Mouse (Mus musculus): ENCODE measurements at regions not wholly inside any gene's neighbourhood (a gene's known extent, or its start where the extent isn't known, plus 50 kb on each side); places are given as distances from the start of the nearest gene placed in this dataset.
A peak's percentile ranks its signal among the peaks of the same experiment; 100 is the strongest.

- no peak for DNase-seq (ENCODE audit: low spot score)
These were observed 329.7 kb upstream of the Chrm2 start for GRCm38 (mm10) chr6:36058206-36058605.

DNA sequence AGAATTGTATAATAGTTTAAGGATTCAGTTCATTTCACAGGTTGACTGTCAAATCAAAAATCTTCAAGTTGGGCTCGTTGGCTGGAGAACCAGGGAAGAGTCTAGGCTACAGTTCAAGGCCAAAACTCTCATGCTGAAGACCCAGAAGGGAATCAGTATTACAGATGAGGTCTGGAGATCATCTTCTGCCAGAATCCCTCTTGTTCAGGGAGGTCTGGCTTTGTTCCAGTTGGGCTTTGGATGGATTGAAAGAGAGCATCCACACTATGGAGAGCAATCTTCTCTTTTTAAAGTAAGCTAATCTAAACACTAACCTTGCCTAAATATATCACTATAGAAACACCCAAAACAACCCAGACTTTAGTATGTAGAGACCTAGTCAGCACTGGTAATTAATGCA, 327.5 kb upstream of the Chrm2 start:
- no peak for DNase-seq (ENCODE audit: low spot score)

DNA sequence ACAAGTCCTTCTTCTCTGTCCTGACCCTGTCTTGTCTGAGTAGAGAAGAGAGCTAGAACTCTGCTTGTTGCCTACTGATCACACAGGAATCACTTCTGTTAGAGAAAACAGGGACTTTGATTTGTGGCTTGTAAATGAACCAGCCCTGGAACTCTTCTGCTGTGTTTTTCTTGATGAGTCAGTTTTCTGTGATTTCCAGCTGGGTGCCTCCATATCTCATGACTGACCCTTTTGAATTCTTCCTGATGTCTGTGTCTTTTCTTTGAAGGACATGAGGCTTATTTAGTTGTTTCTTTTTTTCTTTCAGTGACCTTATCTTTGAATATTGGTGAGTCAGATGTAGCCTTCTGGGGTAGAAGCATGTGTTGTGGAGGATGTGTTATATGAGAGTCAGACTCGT, 323.0 kb upstream of the Chrm2 start:
- DNase-seq (ENCODE audit: low spot score), result no peak

DNA sequence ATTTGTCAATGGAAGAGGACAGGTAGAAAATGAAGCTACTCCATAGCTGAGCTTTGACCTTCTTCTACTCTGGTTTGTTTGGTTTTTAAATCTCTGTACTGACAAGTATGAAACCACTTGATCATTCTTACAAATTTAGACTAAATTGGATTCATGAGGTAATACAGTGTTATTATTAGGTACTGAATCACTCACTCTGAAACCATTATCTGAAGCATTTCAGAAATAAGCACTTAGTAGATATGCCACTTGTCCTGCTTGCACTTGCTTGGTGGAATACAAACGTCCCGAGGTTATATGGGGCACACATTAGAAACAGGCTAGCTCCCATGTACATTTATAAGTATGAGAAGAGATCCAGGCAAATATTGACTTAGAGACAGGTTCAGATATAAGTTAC, 319.2 kb upstream of the Chrm2 start:
- no peak for DNase-seq (ENCODE audit: low spot score)

DNA sequence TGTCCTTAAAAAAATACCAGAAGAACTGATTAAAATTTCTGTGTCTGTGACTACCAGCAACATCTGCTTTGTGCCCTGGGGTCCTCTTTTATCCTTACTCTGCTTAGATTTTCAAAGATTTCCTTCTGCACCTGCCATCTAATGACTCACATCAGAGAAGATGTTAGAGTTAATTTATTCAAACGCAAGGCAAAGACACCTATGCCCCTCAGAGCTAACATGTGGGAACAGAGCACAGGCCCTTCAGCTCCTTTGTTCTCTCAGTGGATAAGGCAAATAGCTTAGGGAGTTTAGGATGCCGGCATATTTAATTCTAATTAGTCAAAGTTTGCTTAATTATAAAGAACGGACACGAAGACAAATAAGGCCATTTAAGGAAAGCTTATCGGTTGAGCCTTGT, 308.3 kb upstream of the Chrm2 start:
- DNase-seq (ENCODE audit: low spot score), result no peak

DNA sequence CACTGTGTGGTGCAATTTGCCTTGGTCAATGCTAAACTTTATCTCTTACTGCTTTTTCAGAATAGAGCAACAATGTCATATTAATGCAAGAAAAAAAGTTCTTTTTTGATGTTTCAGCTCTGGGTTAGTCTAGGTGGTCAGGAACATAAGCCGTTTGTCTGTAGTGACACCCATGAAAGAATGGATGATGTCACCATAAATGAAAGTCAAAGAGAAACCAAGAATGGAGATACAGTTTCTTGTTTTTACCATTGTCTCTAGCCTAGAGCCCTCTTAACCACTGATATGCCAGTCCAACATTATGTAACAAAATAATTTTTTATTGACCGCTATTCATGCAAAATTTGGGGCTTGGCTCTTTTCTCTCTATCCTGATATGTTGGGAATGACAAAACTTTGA, 294.3 kb upstream of the Chrm2 start:
- no peak for DNase-seq (ENCODE audit: low spot score)

GRCm38 (mm10) chr6:36094075-36094474, 293.8 kb upstream of the Chrm2 start:
- DNase-seq (ENCODE audit: low spot score), result no peak

DNA sequence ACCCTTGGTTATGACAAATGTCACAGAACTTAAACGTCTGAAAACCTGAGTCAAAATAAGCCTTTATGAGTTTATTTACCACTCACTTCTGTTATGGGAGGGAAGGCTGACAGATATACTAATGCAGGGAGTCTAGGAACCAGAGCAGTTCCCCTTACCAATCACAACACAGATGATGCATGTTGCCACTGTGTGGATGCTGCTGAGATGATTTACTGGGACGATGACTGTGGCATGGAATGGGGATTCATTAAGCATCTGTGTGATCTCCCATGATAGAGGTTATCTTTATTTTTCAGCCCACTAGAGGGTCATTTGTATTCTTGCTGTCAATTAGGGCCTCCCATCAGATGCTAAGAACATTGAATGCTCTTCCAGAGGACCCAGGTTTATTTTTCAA, 290.5 kb upstream of the Chrm2 start:
- DNase-seq (ENCODE audit: low spot score), result no peak

- no peak for DNase-seq (ENCODE audit: low spot score)
These were observed 289.7 kb upstream of the Chrm2 start for GRCm38 (mm10) chr6:36098179-36098578.

GRCm38 (mm10) chr6:36108830-36109229, 279.1 kb upstream of the Chrm2 start:
- no peak for DNase-seq (ENCODE audit: low spot score)

GRCm38 (mm10) chr6:36137223-36137622, 250.7 kb upstream of the Chrm2 start:
- no peak for DNase-seq (ENCODE audit: low spot score)

GRCm38 (mm10) chr6:36147267-36147666, 240.6 kb upstream of the Chrm2 start:
- DNase-seq (ENCODE audit: low spot score), result no peak

DNA sequence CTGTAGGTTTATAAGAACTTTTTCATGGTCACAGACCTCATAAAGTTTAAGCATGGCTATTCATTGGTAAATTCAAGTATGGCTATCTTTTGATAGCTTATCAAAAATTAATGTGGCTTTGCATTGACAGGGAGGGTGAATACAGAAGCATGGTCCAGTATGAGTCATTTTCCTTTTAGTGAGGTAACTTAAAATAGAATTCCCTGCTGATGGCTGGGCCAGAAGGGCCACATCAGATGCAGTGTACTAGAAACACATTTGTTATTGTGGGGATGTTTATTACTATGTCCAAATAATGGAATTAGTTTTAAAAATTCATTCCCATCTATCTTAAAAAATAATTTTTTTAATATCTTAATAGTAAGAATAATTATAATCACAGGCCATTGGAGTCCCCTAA, 213.4 kb upstream of the Chrm2 start:
- DNase-seq (ENCODE audit: low spot score), result no peak

GRCm38 (mm10) chr6:36175112-36175511, 212.8 kb upstream of the Chrm2 start:
- no peak for DNase-seq (ENCODE audit: low spot score)

GRCm38 (mm10) chr6:36179895-36180294, 208.0 kb upstream of the Chrm2 start:
- DNase-seq (ENCODE audit: low spot score), result no peak

- DNase-seq (ENCODE audit: low spot score), result no peak
These were observed 205.2 kb upstream of the Chrm2 start for GRCm38 (mm10) chr6:36182698-36183097.

GRCm38 (mm10) chr6:36206666-36207065, 181.2 kb upstream of the Chrm2 start:
- no peak for DNase-seq (ENCODE audit: low spot score)

DNA sequence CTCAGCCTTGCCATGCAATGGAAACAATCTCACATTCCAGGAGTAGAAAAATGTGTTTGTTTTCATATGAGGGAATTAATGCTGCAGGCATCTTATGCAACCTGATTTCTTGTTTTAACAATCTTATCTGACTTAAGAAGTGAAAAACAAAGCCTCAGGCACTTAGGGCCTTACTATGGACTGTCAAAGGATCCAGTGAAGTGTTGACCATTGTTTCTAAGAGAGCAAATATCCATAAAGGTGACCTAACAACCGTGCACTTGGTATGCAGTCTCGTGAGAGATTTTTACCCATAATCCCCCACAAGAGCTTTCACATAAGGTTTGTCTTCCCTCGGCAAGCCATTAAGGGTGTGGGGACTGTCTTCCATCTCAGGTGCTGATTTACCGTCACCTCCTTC, 166.6 kb upstream of the Chrm2 start:
- no peak for DNase-seq (ENCODE audit: low spot score)

- no peak for DNase-seq (ENCODE audit: low spot score)
These were observed 153.4 kb upstream of the Chrm2 start for GRCm38 (mm10) chr6:36234438-36234837.

- no peak for DNase-seq (ENCODE audit: low spot score)
These were observed 140.9 kb upstream of the Chrm2 start for GRCm38 (mm10) chr6:36247027-36247426.

GRCm38 (mm10) chr6:36248219-36248618, 139.7 kb upstream of the Chrm2 start:
- DNase-seq (ENCODE audit: low spot score), result no peak

DNA sequence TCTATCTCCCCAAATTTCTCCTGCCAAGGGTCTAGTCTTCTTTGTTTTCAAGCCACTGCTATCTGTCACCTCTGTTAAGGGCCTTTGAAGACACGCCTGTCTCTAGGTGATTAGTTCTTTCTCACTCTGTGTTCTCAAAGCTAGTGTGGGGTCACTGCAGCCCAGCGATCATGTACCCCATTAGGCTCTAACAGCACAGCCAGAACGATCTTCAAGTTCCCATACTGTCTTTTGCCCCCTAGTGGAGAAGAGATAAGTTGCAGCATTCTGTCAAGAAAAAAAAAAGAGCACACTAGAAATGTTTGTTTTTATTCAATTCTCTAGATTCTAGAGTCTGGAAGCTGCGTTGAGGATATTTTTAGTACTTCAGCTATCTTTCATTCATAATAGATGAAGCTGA, 138.8 kb upstream of the Chrm2 start:
- DNase-seq (ENCODE audit: low spot score), result peak; percentile 70

- DNase-seq (ENCODE audit: low spot score), result no peak
These were observed 121.0 kb upstream of the Chrm2 start for GRCm38 (mm10) chr6:36266717-36267402.

DNA sequence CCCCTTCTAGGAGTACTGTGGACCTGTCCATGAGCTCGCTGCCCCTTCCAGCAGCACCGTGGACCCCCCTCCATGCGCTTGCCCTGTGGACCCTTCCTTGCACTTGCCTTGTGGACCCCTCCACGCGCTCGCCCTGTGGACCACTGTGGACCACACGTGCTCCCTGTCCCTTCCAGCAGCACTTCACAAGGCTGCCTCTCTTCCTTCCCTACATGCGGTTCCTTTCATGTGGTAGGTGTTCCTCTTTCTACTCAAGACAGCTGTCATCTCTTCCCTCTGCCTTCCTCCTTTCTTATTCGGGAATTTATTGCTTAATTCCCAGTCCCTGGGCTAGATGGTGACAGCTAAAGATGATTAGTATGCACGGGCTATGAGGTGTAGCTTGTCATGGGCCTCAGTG, 101.2 kb upstream of the Chrm2 start:
- no peak for DNase-seq (ENCODE audit: low spot score)

GRCm38 (mm10) chr6:36313586-36313985, 74.3 kb upstream of the Chrm2 start:
- no peak for DNase-seq (ENCODE audit: low spot score)
